Mouse (Mus musculus) bone marrow macrophage, adult 2 months (primary cell): ENCODE measurements around the gene Hk3.

Source experiments
- CTCF ChIP-seq: IDR thresholded peaks from 2 replicates; pipeline ENCODE4 v1.5.1; 2012; ENCODE audit warnings: low read depth, mild to moderate bottlenecking, low read length, moderate library complexity
- POLR2A ChIP-seq: IDR thresholded peaks from 2 replicates; pipeline ENCODE4 v1.6.1; 2012; ENCODE audit warnings: mild to moderate bottlenecking, low read depth, low read length, borderline replicate concordance

GRCm38 (mm10) chr13:55018700-55019099, 2.5 kb downstream of the Hk3 start:
- TF ChIP-seq POLR2A: no peak
- no peak for TF ChIP-seq CTCF
